ENCODE assay signal across 28 mouse cellular contexts in the genomic region with DNA sequence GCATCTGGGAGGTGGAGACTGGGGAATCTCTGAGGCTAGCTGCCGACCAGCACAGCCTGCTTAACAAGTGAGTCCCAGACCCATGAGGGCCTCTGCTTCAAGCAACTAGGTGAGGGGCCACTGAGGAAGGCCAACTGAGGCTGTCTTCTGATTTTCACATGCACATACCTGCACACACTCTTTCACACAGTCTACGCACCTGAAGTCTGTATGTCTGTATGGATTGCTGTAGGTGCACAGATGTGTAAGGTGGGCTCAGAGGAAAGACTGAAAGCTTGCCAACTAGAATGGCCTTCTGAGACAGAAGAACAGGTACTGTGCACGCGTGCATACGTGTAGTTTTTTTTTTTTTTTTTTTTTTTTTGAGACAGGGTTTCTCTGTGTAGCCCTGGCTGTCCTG.
"Had no signal": no experiment of that assay in that cellular context is flagged by ENCODE, and none has a peak within 500 bp of the region (broad histone marks: within the 10 kb centered on the region; RNA-seq: fewer than 3 reads in every experiment).

No protein-coding gene starts in this region.

- H3K27ac ChIP-seq: heart, embryonic 10.5 days; heart, embryonic 13.5 days; heart, embryonic 15.5 days; hindbrain, embryonic 10.5 days; hindbrain, embryonic 12.5 days; hindbrain, embryonic 13.5 days; hindbrain, embryonic 14.5 days; hindbrain, embryonic 15.5 days; hindbrain, postnatal 0 days; kidney, embryonic 15.5 days; kidney, postnatal 0 days; layer of hippocampus, adult 2 months; left cerebral cortex, adult 2 months had no signal

- H3K9me3 ChIP-seq: heart, embryonic 10.5 days; heart, embryonic 12.5 days; heart, embryonic 13.5 days; heart, embryonic 15.5 days; hindbrain, embryonic 10.5 days; hindbrain, embryonic 12.5 days; hindbrain, embryonic 13.5 days; hindbrain, embryonic 15.5 days; kidney, embryonic 15.5 days had no signal

- DNase-seq: heart, postnatal 10 days; heart, postnatal 14 days; heart, postnatal 36 days; heart, postnatal 4 days; kidney, adult 11 months; kidney, adult 18-20 months; kidney, postnatal 10 days; kidney, postnatal 14 days; kidney, postnatal 4 days; layer of hippocampus, adult 9-11 months; layer of hippocampus, postnatal 36 days had no signal

- ATAC-seq: hindbrain, embryonic 16.5 days; hindbrain, postnatal 0 days; inflammation-experienced regulatory T-cells, adult 6 months had no signal

- H3K9ac ChIP-seq: heart, embryonic 12.5 days; heart, embryonic 13.5 days; heart, embryonic 15.5 days; hindbrain, embryonic 12.5 days; hindbrain, embryonic 13.5 days; hindbrain, embryonic 14.5 days; hindbrain, embryonic 15.5 days; kidney, embryonic 15.5 days had no signal

- H3K36me3 ChIP-seq: heart, embryonic 15.5 days; hindbrain, embryonic 10.5 days; hindbrain, embryonic 13.5 days; hindbrain, embryonic 15.5 days; kidney, embryonic 15.5 days had no signal

- H3K4me3 ChIP-seq: heart, embryonic 10.5 days; heart, embryonic 12.5 days; heart, embryonic 13.5 days; heart, embryonic 15.5 days; hindbrain, embryonic 10.5 days; hindbrain, embryonic 12.5 days; hindbrain, embryonic 13.5 days; hindbrain, embryonic 15.5 days; kidney, embryonic 15.5 days; layer of hippocampus, adult 2 months; left cerebral cortex, adult 2 months had no signal

- H3K27me3 ChIP-seq: heart, embryonic 12.5 days; heart, embryonic 13.5 days; heart, embryonic 15.5 days; hindbrain, embryonic 12.5 days; hindbrain, embryonic 13.5 days; hindbrain, embryonic 15.5 days; kidney, embryonic 15.5 days had no signal

- H3K4me1 ChIP-seq: hindbrain, embryonic 13.5 days; hindbrain, embryonic 15.5 days had no signal

- H3K4me2 ChIP-seq: heart, embryonic 11.5 days; heart, embryonic 12.5 days; heart, embryonic 13.5 days; heart, embryonic 15.5 days; hindbrain, embryonic 12.5 days; hindbrain, embryonic 13.5 days; hindbrain, embryonic 14.5 days; hindbrain, embryonic 15.5 days; kidney, embryonic 15.5 days had no signal
